Mouse (Mus musculus) kidney, embryonic 16.5 days (tissue): ENCODE data around the gene Styxl1. TPM values are rescaled to one million over a fixed set of nuclear protein-coding genes. Genes with fewer than 3 reads are reported as not detected.

Source experiments
- ATAC-seq: fragments of 200-750 bp; cut with Nextera tagmentation; 2 replicates; pipeline ENCODE4 v1.8.0; 2017; ENCODE audit warnings: moderate TSS enrichment; ENCODE audit not compliant: low FRiP score, low TSS enrichment
- H3K27ac ChIP-seq: fragments of 300-500 bp; sonication (generic); 2 replicates; pipeline ENCODE4 v1.5.1; 2014; ENCODE audit warnings: low read length
- H3K27me3 ChIP-seq: fragments of 300-500 bp; sonication (generic); 2 replicates; pipeline ENCODE4 v1.6.1; 2014; ENCODE audit warnings: low read length, control low read depth, mixed read lengths; ENCODE audit not compliant: insufficient read depth
- H3K36me3 ChIP-seq: fragments of 300-500 bp; sonication (generic); 2 replicates; pipeline ENCODE4 v1.6.1; 2014; ENCODE audit warnings: low read length, control low read depth, mixed read lengths; ENCODE audit not compliant: insufficient read depth
- H3K4me1 ChIP-seq: fragments of 300-500 bp; sonication (generic); 2 replicates; pipeline ENCODE4 v1.6.1; 2014; ENCODE audit warnings: low read length, control low read depth, mixed read lengths; ENCODE audit not compliant: insufficient read depth
- H3K4me2 ChIP-seq: fragments of 300-500 bp; sonication (generic); replicated peaks from 2 replicates; pipeline ENCODE4 v1.6.1; 2014; ENCODE audit warnings: low read depth, low read length
- H3K4me3 ChIP-seq: fragments of 300-500 bp; sonication (generic); 2 replicates; pipeline ENCODE4 v1.5.1; 2014; ENCODE audit warnings: mild to moderate bottlenecking, low read length
- H3K9ac ChIP-seq: fragments of 300-500 bp; sonication (generic); replicated peaks from 2 replicates; pipeline ENCODE4 v1.6.1; 2014; ENCODE audit warnings: low read length
- H3K9me3 ChIP-seq: fragments of 300-500 bp; sonication (generic); 2 replicates; pipeline ENCODE4 v1.6.1; 2016; ENCODE audit warnings: low read length, control low read depth
- WGBS: fragments of 180-500 bp; shearing (Covaris S2); extraction: QIAGEN DNeasy Blood & Tissue Kit; methylation state at CpG from one replicate; pipeline ENCODE4 v1.1.7; 2014; 5-methylcytosine and 5-hydroxymethylcytosine counted together
- polyA plus RNA-seq: library from polyadenylated mRNA; unstranded; fragments of >200 nt; fragmentation: Nextera tagmentation; extraction: Ambion mirVana; gene quantifications from 2 replicates; pipeline ENCODE4 v1.2.1, GENCODE M21; 2015

Styxl1 gene
- polyA plus RNA-seq: 0.42 and 0.62 TPM in 2 replicates

DNA sequence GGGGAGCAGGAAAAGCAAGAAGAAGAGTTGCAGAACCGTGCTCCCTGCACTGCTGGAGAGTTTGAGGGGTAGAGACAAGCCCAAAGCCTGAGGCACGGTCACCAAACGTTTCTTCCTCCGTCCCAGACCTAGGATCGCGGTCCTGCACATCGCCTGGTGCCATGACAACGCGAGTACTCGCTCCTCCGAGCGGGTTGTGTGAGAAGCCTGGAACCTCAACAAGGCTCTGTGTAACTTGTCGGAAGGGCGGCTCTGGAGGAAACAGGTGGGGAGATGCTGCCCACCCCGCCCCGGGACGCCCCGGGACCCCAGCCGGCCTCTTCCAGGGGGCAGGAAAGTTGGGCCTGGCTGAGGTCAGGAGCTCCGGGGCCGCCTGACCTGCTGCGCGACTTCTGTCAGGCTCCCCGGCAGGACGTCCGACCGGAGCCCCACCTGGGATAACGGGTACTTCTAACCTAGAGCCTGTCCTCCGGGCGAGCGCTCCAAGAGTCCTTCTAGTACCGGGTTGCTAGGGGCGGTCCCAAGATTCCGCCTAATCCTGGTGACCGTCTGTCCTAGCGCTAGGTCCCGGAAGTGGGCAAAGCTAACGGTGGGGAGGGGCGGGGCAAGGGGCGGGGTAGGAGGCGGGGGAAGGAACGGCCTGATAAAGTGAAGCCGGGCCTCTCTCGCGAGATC, at the start of gene Styxl1:
Styxl1 (minus strand) TSS at position 590 of the 675 bp plus-strand sequence.
- Histone ChIP-seq H3K27ac (peak within 1 kb of the TSS; percentile 95), H3K4me1 (peaks cover 30% of the 10 kb centered on the region), H3K9ac (peak within 1 kb of the TSS; percentile 95), H3K27me3 (no peaks in the 10 kb centered on the region), H3K4me3 (peak within 1 kb of the TSS; percentile 91), H3K9me3 (no peaks in the 10 kb centered on the region), H3K4me2 (peak within 1 kb of the TSS; percentile 81), H3K36me3 (peaks cover 3% of the 10 kb centered on the region)
- peak; percentile 95 for ATAC-seq
- under 1% methylated on average over 45 of the region's 45 CpGs for WGBS

- Histone ChIP-seq H3K4me2 (no peak overlapping the region), H3K4me3 (no peak overlapping the region), H3K36me3 (no peaks in the 10 kb centered on the region), H3K4me1 (no peaks in the 10 kb centered on the region), H3K27me3 (0 out of 2 replicates have a peak, but pooled peaks cover 5% of the 10 kb centered on the region), H3K27ac (no peak overlapping the region), H3K9ac (no peak overlapping the region), H3K9me3 (no peaks in the 10 kb centered on the region)
- WGBS: 43% methylated on average over 6 of the region's 6 CpGs
- ATAC-seq: no peak
Measured at GRCm38 (mm10) chr5:135826225-135826624, 48.0 kb upstream of the Styxl1 start.

DNA sequence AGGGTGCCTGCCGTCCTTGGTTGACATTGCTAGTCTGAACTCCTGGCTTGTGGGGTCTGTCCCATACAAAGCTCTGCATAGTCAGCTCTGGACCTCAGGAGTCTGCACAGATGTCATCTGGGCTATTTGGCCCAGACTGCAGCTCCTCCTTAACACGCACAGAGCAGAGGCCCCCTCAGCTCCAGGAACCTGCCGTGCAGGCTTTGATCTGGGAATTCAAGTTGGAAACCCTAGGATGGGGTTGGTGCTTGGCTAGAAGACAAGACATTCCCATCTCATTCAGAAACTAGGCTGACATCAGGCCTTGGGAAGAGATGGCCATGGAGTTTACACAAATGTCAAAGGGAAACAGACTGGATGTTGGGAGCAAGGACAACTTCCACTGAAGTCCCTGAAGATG, 46.3 kb upstream of the Styxl1 start:
- no peak overlapping the region for H3K4me2 ChIP-seq
- 0 out of 2 replicates have a peak, but pooled peaks cover 5% of the 10 kb centered on the region for H3K27me3 ChIP-seq
- no peaks in the 10 kb centered on the region for H3K9me3 ChIP-seq
- H3K27ac ChIP-seq: no peak overlapping the region
- ATAC-seq: no peak
- H3K4me3 ChIP-seq: no peak overlapping the region
- H3K4me1 ChIP-seq: no peaks in the 10 kb centered on the region
- 33% methylated on average over 3 of the region's 3 CpGs for WGBS
- no peaks in the 10 kb centered on the region for H3K36me3 ChIP-seq
- H3K9ac ChIP-seq: no peak overlapping the region

- Histone ChIP-seq H3K9me3 (no peaks in the 10 kb centered on the region), H3K27ac (no peak overlapping the region), H3K4me3 (no peak overlapping the region), H3K4me2 (no peak overlapping the region), H3K36me3 (no peaks in the 10 kb centered on the region), H3K27me3 (0 out of 2 replicates have a peak, but pooled peaks cover 5% of the 10 kb centered on the region), H3K9ac (no peak overlapping the region), H3K4me1 (no peaks in the 10 kb centered on the region)
- no peak for ATAC-seq
- 17% methylated on average over 7 of the region's 7 CpGs for WGBS
Measured at GRCm38 (mm10) chr5:135822316-135822944, 44.2 kb upstream of the Styxl1 start.

DNA sequence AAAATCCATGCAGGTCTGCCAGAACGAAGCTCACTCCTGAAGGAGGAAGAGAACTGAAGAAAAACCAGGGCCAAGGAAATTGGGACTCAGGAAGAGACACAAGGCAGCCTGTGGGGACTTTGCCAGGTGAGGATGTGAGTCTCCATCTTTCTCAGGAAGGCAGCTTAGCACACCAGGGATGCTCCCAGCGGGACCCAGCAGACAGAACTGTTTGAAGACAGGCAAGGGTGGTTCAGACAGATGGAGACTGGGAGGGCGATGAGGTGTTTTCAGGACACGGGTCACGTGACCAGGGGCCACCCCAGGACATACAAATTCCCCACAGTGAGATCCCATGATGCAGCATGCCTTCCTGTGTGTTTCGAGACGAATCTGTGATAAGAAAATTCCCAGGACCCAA, 40.3 kb upstream of the Styxl1 start:
- no peak for ATAC-seq
- 0 out of 2 replicates have a peak, but pooled peaks cover 5% of the 10 kb centered on the region for H3K27me3 ChIP-seq
- H3K4me3 ChIP-seq: no peak overlapping the region
- H3K4me1 ChIP-seq: no peaks in the 10 kb centered on the region
- H3K4me2 ChIP-seq: no peak overlapping the region
- no peaks in the 10 kb centered on the region for H3K9me3 ChIP-seq
- 44% methylated on average over 7 of the region's 7 CpGs for WGBS
- H3K27ac ChIP-seq: no peak overlapping the region
- no peak overlapping the region for H3K9ac ChIP-seq
- no peaks in the 10 kb centered on the region for H3K36me3 ChIP-seq

DNA sequence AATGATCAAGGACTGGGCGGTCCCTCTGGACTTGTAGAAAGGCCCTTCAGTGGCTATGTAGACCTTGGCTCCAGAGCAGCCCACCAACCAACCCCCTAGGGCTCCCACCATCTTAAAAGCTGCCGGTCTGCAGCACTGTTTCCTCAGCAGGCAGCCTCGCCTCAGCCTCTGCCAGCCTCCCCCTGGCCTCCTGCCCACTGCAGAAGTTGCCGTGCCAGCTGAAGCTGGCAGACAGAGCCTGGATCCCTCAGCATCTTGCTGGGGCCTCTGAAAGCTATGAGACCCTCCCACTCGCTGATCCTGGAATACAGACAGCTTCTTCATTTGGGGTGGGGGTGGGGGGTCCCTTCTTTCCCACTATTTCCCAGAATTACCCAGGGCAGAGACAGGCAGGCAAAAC, 34.8 kb upstream of the Styxl1 start:
- WGBS: 72% methylated on average over 5 of the region's 5 CpGs
- no peak overlapping the region for H3K27ac ChIP-seq
- no peak overlapping the region for H3K9ac ChIP-seq
- H3K4me1 ChIP-seq: no peaks in the 10 kb centered on the region
- no peaks in the 10 kb centered on the region for H3K9me3 ChIP-seq
- H3K4me2 ChIP-seq: no peak overlapping the region
- no peaks in the 10 kb centered on the region for H3K36me3 ChIP-seq
- H3K27me3 ChIP-seq: no peaks in the 10 kb centered on the region
- H3K4me3 ChIP-seq: no peak overlapping the region
- no peak for ATAC-seq

DNA sequence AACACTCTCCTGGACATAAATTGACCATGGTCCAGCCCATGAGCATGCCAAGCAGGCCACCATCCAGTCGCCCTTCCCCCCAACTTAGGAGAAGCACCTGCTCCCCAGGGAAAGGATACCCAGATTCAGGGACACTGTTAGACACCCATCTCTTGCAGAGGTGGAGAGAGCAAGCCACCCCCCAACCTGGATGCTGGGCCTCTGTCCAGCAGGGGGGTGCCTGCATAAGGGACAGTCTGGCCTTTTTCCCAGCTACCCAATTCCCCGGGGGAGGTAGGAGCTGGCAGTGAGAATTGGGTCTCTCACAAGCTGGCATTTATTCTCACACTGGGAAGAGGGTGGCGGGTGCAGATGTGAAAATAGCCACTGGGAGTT, 29.1 kb upstream of the Styxl1 start:
- ATAC-seq: no peak
- Histone ChIP-seq H3K27ac (no peak overlapping the region), H3K9me3 (0 out of 2 replicates have a peak, but pooled peaks cover 4% of the 10 kb centered on the region), H3K4me2 (no peak overlapping the region), H3K4me3 (no peak overlapping the region), H3K4me1 (peaks cover 2% of the 10 kb centered on the region; the same call in 1 of the 2 replicates), H3K27me3 (no peaks in the 10 kb centered on the region), H3K36me3 (no peaks in the 10 kb centered on the region), H3K9ac (no peak overlapping the region)
- WGBS: 61% methylated on average over 3 of the region's 3 CpGs

- Histone ChIP-seq H3K4me3 (no peak within 1 kb of the TSS), H3K9me3 (0 out of 2 replicates have a peak, but pooled peaks cover 4% of the 10 kb centered on the region), H3K4me2 (no peak within 1 kb of the TSS), H3K9ac (no peak within 1 kb of the TSS), H3K27ac (no peak within 1 kb of the TSS), H3K4me1 (peaks cover 2% of the 10 kb centered on the region; the same call in 1 of the 2 replicates), H3K27me3 (no peaks in the 10 kb centered on the region), H3K36me3 (no peaks in the 10 kb centered on the region)
- WGBS: 4% methylated on average over 29 of the region's 29 CpGs
- peak; percentile 31 for ATAC-seq
Measured at GRCm38 (mm10) chr5:135806555-135807262, 28.5 kb upstream of the Styxl1 start, which contains the start of gene Srrm3. Gene Srrm3, plus strand, starts transcription at chr5:135806890.

DNA sequence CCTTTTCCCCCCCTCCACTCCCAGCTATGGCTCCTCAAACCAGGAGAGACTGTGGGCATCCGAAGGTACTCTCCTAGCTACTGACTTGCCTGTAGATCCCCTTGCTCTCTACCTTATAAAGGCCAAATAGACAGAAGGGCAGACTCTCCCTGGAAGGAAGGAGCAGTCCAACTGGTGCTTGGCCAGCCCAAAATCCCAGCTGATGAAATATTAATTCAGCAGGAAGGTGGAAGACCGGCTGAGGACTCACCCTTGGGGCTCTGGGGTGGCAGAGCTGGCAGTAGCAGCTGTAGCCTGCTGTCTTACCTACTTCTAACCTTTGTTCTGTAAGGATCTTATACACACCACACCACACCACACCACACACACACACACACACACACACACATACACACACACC, 26.6 kb upstream of the Styxl1 start:
- WGBS: 59% methylated on average over 2 of the region's 2 CpGs
- Histone ChIP-seq H3K4me1 (peaks cover 2% of the 10 kb centered on the region; the same call in 1 of the 2 replicates), H3K9me3 (0 out of 2 replicates have a peak, but pooled peaks cover 4% of the 10 kb centered on the region), H3K4me3 (no peak overlapping the region), H3K36me3 (no peaks in the 10 kb centered on the region), H3K27me3 (no peaks in the 10 kb centered on the region), H3K9ac (no peak overlapping the region), H3K27ac (no peak overlapping the region), H3K4me2 (no peak overlapping the region)
- ATAC-seq: no peak
